Mouse (Mus musculus) layer of hippocampus, postnatal 14 days (tissue): Measurements from ENCODE around the gene Ctcf. TPM values are rescaled to one million over a fixed set of nuclear protein-coding genes. Genes with fewer than 3 reads are reported as not detected.

Source experiments
- DNase-seq, 2 experiments: peaks; one replicate each; pipeline ENCODE4 v3.0.0; 2021 to 2022; ENCODE audit warnings: low spot score in 2 of 2, mixed read lengths in 1 of 2
- microRNA-seq, 2 experiments: library from miRNA; unstranded; fragments of <30 nt; microRNA quantifications; one replicate each; pipeline ENCODE4 v1.2.0; 2021
- total RNA-seq, 2 experiments: library from RNA; stranded (reverse); gene quantifications; 2 replicates each; pipeline ENCODE4 v1.2.3; 2021

The Ctcf gene
- total RNA-seq, 2 experiments from 2014 or later: 60.4 to 64.1 TPM

GRCm38 (mm10) chr8:105732186-105732585 is 95.8 kb downstream of the Ctcf start:
- DNase-seq: no peak

Small RNA genes within 50 kb of the gene (microRNA-seq; reads per million reads assigned to microRNA genes)
- gene Mir1966: 1.4 to 2.0 reads per million in 2 experiments

Other genes starting within 250 kb of the Ctcf start
- gene Kctd19, start 223.1 kb upstream of the Ctcf start, total RNA-seq: not detected
- gene Lrrc36, start 223.0 kb upstream of the Ctcf start, total RNA-seq: under 1 TPM; 0.60 to 0.78 TPM
- 10 to 100 TPM; 29.0 to 30.2 TPM for gene Tppp3, start 165.0 kb upstream of the Ctcf start, total RNA-seq
- gene Zdhhc1, start 139.7 kb upstream of the Ctcf start, total RNA-seq: 10 to 100 TPM; 20.8 to 22.4 TPM
- under 1 TPM; 0.18 to 0.21 TPM for gene Hsd11b2, start 117.8 kb upstream of the Ctcf start, total RNA-seq
- 100 to 1,000 TPM; 321 to 323 TPM for gene Atp6v0d1, start 70.5 kb upstream of the Ctcf start, total RNA-seq
- 10 to 100 TPM; 81.6 to 86.9 TPM for gene Ripor1, start 31.3 kb upstream of the Ctcf start, total RNA-seq
- gene Agrp, start 825 bp downstream of the Ctcf start, total RNA-seq: not detected
- gene Carmil2, start 49.7 kb downstream of the Ctcf start, total RNA-seq: 10 to 100 TPM; 64.7 to 68.4 TPM
- 10 to 100 TPM; 42.8 to 43.5 TPM for gene Acd, start 64.5 kb downstream of the Ctcf start, total RNA-seq
- gene Pard6a, start 64.6 kb downstream of the Ctcf start, total RNA-seq: 10 to 100 TPM; 36.8 to 38.4 TPM
- not detected for gene 4933405L10Rik, start 71.1 kb downstream of the Ctcf start, total RNA-seq
- 1 to 10 TPM; 8.6 to 9.0 TPM for gene Enkd1, start 71.6 kb downstream of the Ctcf start, total RNA-seq
- gene Gfod2, start 122.1 kb downstream of the Ctcf start, total RNA-seq: 10 to 100 TPM; 21.5 to 26.7 TPM
- gene Ranbp10, start 190.8 kb downstream of the Ctcf start, total RNA-seq: 10 to 100 TPM; 25.5 to 26.0 TPM
- under 1 TPM; 0.24 to 0.85 TPM for gene Tsnaxip1, start 191.2 kb downstream of the Ctcf start, total RNA-seq
- 10 to 100 TPM; 18.8 to 19.5 TPM for gene Cenpt, start 216.7 kb downstream of the Ctcf start, total RNA-seq
- gene Thap11, start 218.6 kb downstream of the Ctcf start, total RNA-seq: 10 to 100 TPM; 34.5 to 36.1 TPM
- 10 to 100 TPM; 36.5 to 45.5 TPM for gene Nutf2, start 224.0 kb downstream of the Ctcf start, total RNA-seq
- 10 to 100 TPM; 57.2 to 66.0 TPM for gene Edc4, start 244.3 kb downstream of the Ctcf start, total RNA-seq